Mouse (Mus musculus) layer of hippocampus, adult 18-20 months (tissue): Measurements from ENCODE around the gene Zfp950. TPM values are rescaled to one million over a fixed set of nuclear protein-coding genes. Genes with fewer than 3 reads are reported as not detected.
A peak's percentile ranks its signal among the peaks of the same experiment; 100 is the strongest.

Experiments
- DNase-seq, 2 experiments: peaks; one replicate each; pipeline ENCODE4 v3.0.0; 2022; ENCODE audit warnings: low spot score in 2 of 2
- total RNA-seq, 2 experiments: library from RNA; stranded (reverse); gene quantifications; 2 replicates each; pipeline ENCODE4 v1.2.3; 2021

Gene Zfp950
- total RNA-seq, 2 experiments from 2014 or later: 44.6 to 52.0 TPM

DNA sequence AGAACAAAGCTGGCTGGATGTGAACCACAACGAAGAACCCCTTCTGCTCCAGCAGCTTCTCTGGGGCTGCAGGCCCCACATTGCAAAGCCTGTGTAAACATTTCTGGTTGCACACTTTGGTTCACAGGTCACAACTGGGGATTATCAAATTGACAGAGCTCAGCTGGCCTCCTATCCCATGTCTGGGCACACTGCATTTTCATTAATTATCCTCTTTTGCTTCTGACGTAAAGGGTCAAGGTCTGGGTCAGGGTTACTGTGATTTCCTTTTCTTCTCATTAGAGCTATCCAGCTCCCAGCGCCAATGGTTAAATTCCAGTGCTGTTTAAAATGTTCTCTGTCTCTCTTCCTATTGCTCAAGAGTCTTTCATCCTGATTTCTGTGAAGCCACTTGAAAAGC is 83.1 kb downstream of the Zfp950 start:
- no peak for DNase-seq

DNA sequence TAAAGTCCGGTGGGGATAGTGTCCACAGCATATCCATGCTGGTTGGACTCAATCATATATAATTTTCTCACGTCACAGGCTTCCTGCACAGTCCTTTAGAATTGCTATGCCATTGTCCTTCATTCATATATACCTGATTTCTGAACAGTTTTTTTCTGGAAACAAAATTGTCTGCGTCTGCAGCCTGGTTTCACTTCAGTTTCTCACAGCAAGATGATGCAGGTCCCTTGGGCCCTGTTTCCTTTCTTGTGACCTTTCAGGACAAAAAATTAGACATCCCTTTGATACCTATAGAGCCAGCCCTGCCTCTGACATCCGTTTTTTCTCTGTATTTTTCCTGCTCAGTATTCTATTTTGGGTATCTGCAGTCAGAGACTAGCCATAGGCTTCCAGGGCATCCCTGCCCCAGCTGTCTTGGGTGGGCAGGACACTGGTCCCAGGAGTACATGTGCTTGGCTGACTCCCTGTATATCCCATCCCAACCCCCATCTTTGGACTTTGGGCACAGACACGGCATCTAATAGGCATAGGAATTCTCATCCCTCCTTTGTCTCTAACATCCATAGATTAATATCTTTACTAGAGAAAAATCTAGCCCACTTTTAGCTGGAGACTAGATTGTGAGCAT is 83.7 kb downstream of the Zfp950 start:
- no peak for DNase-seq

DNA sequence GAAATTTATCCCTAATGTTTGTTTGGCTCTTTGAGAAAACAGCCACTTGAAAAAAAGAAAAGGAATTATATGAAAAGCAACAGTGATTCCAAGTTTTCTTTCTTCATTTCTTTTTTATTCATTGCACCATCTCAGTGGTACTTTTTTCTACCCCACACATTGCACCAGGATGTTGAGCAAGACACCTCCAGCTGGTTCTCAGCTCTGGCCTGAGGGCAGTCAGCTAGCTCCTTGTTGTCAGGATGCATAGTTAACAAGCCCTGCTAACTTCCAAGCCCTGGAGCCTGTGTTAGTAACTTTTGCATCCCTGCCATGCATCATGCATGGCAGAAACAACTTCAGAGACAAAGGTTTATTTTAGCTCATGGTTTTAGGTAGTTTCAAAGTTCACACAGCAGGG is 87.9 kb downstream of the Zfp950 start:
- DNase-seq: no peak

DNA sequence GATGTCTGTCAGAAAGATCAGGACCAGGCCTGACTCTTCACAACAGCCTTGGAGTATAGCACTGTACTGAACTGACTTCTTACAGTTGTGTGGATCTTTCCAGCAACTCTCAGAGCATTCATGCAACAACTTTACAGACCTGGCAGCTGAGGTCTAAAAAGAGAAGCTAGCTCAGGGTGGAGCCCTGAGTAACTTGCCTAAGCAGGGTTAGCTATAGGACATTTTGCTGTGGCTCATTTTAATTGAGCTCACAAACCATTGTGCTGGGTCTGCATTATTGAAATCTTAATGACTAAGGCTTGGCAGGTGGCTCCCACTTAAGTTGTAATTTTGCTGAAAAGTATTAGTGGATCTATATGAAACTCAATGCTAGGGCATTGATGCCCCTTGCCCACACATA is 88.6 kb downstream of the Zfp950 start:
- DNase-seq: no peak

DNA sequence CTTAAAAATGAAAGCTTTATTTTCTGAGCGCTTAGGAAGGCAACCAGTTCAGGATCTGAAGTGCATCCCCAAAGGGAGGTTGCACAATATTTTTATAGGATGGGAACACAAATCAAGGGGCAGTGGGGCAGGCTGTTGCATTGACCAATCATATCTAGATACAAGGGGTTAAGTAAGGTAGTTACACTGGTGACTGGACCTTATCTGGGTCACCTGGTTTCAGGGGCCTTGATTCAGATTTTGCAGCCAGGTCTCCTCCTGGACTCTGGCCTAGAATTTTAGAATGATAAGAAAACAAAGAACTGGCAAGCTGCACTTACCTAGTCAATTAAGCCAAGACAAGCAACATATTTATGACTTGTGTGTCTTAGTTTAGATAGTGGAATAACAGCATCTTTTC is 89.5 kb downstream of the Zfp950 start:
- DNase-seq: no peak

DNA sequence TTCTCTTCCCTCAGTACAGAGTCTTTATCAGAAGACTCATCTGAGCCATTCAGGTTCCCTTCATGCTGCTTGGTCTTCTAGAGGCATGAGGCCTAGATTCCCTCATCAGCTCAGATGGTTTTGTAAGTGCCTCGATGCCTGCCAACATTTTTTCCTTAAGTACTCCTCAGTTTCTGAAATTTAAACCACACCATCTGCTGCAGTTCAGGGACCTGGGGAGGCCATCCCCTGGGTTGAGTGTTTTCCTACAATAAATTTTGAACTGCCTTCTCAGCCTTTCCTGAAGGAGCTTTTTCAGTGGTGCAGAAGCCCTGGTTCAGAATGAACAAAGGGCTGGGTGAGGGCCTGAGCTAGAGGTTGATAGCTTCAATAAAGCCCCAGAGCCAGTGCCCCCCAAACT is 91.2 kb downstream of the Zfp950 start:
- DNase-seq: no peak

DNA sequence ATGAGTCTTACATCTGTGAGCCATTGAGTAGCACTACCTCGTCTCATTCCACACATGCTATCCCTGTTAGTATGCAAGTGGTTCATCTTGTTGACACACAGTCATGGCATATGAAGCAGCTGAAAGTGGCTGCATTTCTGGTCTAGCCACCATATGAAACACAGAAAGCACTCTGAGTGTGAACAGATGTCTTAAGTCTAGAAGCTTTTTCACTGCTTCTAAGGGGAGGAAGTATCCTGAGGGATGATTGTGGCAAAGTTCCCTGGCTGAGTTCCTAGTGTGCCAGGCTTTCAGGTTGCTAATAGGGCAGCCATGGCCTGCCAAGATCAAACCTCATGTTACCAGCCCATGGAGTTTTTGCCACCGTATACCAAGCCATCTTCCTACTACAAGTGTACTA is 92.0 kb downstream of the Zfp950 start:
- DNase-seq: no peak

DNA sequence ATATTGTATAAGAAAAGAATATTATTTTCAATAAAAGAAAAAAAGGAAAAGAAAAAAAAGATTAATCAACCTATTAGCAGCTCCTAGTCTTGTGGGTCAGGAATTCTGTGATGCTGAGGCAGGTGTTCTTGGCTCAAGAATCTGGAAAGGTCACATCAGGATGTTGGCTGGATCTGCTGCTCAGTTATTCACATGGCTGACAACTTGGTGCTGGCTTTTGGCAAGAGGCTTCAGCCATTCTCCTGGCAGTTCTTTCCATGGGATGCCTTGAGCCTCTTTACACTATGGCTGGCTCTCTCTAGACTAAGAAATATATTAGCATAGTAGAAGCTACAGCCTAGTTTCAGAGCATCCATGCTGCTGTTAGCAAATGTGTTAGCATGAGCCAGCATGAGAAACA is 101.5 kb downstream of the Zfp950 start:
- no peak for DNase-seq

DNA sequence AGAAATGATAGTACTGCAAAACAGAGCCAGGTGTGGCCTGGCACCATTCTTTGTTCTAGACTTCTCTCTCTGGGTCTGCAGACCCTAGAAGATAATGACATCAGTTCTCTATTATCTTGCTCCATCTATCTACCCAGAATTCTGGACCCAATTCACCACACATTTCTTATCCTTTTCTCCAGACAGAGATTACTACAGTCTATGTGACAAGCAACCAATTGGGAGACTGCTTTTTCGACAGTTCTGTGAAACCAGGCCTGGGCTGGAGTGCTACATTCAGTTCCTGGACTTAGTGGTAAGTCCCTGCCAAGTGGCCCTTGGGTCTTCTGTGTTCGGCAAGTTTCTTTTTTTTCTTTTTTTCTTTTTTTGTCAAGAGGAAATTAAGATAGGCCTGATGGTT is 109.1 kb downstream of the Zfp950 start:
- DNase-seq: no peak

DNA sequence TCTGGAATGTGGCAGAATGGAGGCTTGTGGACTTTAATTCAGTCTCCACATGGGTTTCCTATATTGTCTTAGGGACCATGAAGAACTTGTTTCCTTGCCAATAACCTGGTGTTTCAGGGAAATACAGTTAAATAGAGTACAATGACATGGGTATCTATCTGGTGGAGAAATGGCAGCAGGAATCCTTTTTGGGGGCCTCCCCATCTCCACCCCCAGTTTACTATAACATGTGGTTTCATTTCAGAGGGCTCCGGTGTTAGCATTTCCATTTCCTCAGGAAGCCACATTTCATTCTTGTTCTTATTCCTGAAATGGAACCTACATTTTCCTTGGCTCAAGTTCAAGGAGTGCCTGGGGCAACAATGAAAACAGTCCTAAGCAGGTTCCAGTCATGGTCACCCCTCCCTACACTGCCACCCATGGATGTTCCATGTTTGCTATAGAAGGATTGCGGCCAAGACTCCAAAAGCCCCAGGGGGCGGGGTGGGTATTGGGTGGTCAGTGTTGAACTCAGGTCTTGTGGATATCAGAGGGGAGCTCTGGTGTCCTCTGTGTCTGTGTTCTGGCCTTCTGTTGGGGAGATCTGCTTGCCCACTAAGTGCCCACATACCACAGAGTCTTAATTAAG is 118.6 kb downstream of the Zfp950 start:
- DNase-seq: no peak

DNA sequence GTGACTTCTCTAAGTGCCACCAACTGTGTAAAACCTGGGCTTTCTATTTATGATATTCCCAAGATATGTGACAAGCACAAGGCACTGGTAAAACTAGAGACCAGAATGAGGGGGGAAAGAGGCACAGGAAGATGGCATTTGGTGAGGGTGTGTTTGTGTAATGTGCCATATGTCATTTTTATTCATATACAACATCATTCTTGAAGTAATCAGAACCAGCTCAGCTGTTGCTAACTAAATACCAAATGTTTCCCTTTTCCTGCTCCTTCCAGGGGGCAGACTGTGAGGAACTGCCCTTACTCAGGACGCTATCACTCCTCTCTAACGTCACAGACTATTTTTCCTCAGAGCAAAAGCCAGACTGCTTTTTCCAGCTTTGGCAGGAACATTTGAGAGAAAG is 119.1 kb downstream of the Zfp950 start:
- DNase-seq: peak; percentile 40 to 60

DNA sequence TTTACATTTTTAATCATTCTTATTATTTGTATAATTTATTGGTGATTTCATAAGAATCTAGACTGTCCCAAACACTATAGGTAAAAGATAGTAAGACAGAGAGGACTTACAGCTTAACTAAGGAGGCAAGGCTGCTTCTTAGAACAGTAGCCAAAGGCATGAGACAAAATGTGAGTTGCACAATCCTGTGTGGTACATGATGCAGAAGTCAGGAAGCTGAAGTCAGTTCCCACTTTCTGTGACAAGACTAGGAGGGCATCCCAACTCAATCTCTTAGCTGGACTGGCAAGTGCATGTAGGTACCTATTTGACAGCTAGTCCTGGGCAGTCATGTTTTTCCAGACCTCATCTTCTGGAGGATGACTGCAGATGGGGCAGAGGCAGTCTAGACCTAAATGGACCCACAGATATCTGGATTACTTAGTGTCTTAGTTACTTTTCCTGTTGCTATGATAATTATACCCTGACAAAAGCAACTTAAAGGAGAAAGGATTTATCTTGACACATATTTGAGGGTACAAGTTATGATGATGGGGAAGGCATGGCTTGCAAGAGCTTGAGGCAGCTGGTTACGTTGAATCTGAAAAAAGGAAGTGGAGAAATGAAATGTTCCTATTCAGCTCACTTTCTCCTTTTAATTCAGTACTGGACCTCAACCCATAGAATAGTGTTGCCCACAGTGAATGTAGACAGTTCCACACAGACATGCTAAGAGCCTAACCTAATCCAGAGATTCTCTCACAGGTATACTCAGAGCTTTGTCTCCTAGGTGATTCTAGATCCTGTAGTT is 123.0 kb downstream of the Zfp950 start:
- no peak for DNase-seq

DNA sequence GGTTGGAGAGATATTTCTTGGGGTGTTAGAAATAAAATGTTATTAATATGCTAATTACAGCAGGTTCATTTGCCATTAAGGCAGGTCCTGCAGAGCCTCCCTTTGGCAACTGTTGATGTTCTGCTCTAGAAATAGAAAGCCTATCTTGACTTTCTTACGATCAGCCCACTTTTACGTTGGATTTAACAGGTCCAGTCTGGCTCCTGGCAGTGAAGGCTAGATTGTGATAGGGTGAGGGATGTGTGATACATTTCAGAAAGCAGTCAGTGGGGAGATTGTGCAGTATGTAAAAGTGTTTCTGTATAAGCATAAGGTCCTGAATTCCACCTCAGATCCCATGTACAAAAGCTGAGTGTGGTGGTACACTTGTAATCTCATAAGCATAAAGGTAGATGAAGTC is 131.4 kb downstream of the Zfp950 start:
- no peak for DNase-seq

Other genes with a start within 250 kb of the Zfp950 start
- under 1 TPM in 1 of 2 experiments, not detected in 1; 0.30 TPM for gene Gm7102, start 35.5 kb upstream of the Zfp950 start, total RNA-seq
- not detected for gene Gm6020, start 43.0 kb upstream of the Zfp950 start, total RNA-seq
- gene Csf2ra, start 87.6 kb upstream of the Zfp950 start, total RNA-seq: 10 to 100 TPM; 22.7 to 30.0 TPM
- not detected for gene Gm21060, start 156.2 kb upstream of the Zfp950 start, total RNA-seq